Mouse (Mus musculus) bone marrow macrophage, adult 2 months (primary cell): ENCODE results near the gene Fbxw2. TPM values are rescaled to one million over a fixed set of nuclear protein-coding genes. Genes with fewer than 3 reads are reported as not detected.
A peak's percentile ranks its signal among the peaks of the same experiment; 100 is the strongest.

ENCODE experiments used
- H3K27ac ChIP-seq: 2 replicates; pipeline ENCODE4 v1.5.1; 2012; ENCODE audit warnings: low read depth, low read length; ENCODE audit not compliant: insufficient read depth
- H3K4me1 ChIP-seq: 2 replicates; pipeline ENCODE4 v1.6.1; 2012; ENCODE audit warnings: low read length; ENCODE audit not compliant: control insufficient read depth, insufficient read depth
- H3K4me3 ChIP-seq: 2 replicates; pipeline ENCODE4 v1.5.1; 2012; ENCODE audit warnings: mild to moderate bottlenecking, low read length, moderate library complexity; ENCODE audit not compliant: insufficient read depth
- CTCF ChIP-seq: IDR thresholded peaks from 2 replicates; pipeline ENCODE4 v1.5.1; 2012; ENCODE audit warnings: low read depth, mild to moderate bottlenecking, low read length, moderate library complexity
- POLR2A ChIP-seq: IDR thresholded peaks from 2 replicates; pipeline ENCODE4 v1.6.1; 2012; ENCODE audit warnings: mild to moderate bottlenecking, low read depth, low read length, borderline replicate concordance
- polyA plus RNA-seq: library from polyadenylated mRNA; stranded (reverse); fragments of >200 nt; gene quantifications from 2 replicates; pipeline ENCODE4 v1.2.4, GENCODE M21; 2012; ENCODE audit not compliant: missing spikeins, insufficient read depth, insufficient read length

The Fbxw2 gene
- polyA plus RNA-seq, 1 experiment = 56.3 TPM

DNA sequence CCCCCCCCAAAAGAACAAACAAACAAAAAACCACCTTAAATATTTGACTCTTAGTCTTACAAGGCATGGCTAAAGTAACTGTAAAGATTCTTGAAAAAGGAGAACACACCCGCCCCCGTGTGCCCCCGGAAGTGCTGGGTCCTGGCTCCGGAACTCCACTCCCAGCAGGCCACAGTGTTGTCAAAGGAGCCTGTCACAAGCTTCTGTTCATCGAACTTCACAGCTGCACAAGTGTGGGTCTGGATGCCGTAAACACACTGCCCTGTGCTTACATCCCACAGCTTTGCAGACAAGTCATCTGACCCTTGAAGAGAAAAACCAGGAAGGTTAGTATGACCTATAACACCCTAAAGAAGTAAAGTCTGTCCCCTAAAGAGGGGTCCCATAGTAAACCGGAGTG is 13.4 kb downstream of the Fbxw2 start:
- Histone ChIP-seq H3K27ac (no peak overlapping the region), H3K4me3 (no peak overlapping the region), H3K4me1 (peaks cover 7% of the 10 kb centered on the region)
- TF ChIP-seq POLR2A = no peak
- TF ChIP-seq CTCF = no peak

DNA sequence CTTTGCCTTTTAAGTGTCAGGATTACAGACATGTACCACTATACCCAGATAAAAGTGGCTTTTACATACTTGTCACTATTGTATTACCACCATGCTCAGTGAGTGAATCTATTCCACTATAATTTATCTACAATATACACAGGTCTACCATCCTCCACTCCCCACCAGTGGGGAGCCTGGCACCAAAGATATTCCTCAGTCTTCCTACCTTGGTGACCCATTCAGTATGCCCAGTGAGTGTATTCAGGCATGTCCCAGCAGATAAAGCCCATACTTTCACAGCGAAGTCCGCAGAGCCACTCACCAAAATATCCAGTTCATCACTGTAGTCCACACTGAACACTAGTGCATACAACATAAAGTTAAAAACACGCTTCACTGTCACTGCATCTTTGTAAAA is 15.3 kb downstream of the Fbxw2 start:
- Histone ChIP-seq H3K4me1 (peaks cover 16% of the 10 kb centered on the region), H3K27ac (no peak overlapping the region)
- TF ChIP-seq CTCF (no peak), POLR2A (no peak)

DNA sequence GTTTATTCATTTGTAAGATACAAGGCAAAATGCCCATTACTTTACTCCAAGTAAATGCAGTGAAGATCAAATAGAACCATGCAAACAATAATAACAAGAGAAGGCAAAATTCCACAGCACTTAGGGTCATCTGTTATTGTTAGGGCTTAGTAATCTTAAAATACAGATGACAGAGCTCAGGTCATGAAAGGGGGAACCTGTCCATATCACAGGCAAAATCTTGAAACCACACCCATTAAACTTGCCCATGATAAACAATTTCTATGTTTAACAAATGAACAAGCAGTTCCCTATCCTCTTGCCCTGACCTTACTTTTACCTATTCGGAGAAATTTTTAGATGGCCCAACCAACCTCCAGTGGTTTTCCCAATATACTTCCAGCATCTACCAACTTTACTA is 16.5 kb downstream of the Fbxw2 start:
- no peak overlapping the region for H3K4me3 ChIP-seq
- no peak for TF ChIP-seq CTCF
- TF ChIP-seq POLR2A = no peak
- peaks cover 22% of the 10 kb centered on the region for H3K4me1 ChIP-seq
- no peak overlapping the region for H3K27ac ChIP-seq

More for the DNA sequence above, 15.3 kb downstream of the Fbxw2 start:
- no peak overlapping the region for H3K4me3 ChIP-seq

DNA sequence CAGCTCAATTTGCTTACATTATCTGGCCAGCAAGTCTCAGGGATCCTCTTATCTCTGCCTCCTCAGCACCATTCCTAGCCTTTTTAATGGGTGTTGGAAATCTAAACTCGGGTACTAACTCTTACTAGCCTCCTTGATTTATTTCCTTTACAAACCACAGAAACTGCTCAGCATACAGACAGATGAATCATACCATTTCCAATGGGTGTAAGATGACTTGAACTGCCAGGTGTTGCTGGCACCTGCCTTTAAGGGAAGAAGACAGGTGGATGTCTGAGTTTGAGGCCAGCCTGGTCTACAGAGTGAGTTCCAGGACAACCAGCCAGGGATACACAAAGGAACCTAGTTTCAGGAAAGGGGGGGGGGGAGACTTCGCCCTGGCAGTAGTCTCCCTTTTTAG is 18.1 kb downstream of the Fbxw2 start:
- no peak overlapping the region for H3K4me3 ChIP-seq
- H3K27ac ChIP-seq = no peak overlapping the region
- TF ChIP-seq POLR2A = no peak
- no peak for TF ChIP-seq CTCF
- H3K4me1 ChIP-seq = peaks cover 31% of the 10 kb centered on the region

DNA sequence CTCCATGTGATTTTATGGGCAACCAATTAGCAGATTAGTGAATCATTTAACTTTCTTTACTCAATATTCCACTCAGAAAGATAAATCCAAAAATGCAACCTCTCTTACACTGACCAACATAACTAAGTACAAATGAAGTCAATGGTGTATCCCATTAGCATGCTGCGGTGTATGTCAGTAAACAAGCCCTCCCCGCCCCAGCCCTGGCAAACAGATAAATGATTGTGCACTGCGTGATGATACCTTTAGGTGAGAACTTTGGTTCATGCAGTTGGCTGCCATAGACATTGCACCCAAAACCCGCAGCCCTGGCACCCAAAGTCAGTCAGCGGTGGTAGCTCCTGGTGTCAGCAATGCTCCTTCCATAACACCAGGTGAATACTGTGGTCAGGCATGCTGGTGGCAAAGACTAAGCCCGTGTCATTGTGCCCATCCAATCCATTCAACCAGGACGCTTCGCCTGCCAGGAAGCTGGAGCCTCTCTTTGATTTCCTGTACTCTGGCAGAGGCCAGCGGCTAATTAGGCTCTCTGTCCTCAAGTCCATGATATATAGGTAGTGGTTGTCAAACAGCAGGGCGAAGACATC is 20.7 kb downstream of the Fbxw2 start:
- TF ChIP-seq CTCF = no peak
- TF ChIP-seq POLR2A = no peak
- no peak overlapping the region for H3K4me3 ChIP-seq
- H3K27ac ChIP-seq = no peak overlapping the region
- H3K4me1 ChIP-seq = peaks cover 34% of the 10 kb centered on the region

DNA sequence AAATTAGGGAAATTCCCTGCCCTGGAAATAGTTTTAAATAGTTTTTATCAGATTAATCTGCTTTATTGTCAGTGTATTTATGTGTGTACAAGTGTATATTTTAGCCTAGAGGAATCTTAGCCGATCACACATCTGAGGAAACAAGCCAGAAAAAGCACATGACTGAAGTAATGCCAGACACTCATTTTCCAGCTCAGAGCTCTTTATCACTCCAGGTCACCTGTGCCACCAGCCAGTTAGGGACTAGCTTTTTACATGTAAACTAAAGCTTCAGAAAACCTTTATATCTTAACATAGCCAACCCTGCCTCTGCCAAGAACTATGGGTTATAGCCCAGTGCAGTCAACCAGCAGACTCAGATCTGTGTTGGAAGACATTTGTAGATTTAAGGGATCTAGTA is 21.3 kb downstream of the Fbxw2 start:
- Histone ChIP-seq H3K4me1 (peaks cover 37% of the 10 kb centered on the region), H3K4me3 (no peak overlapping the region), H3K27ac (no peak overlapping the region)
- TF ChIP-seq CTCF = no peak
- TF ChIP-seq POLR2A = no peak

DNA sequence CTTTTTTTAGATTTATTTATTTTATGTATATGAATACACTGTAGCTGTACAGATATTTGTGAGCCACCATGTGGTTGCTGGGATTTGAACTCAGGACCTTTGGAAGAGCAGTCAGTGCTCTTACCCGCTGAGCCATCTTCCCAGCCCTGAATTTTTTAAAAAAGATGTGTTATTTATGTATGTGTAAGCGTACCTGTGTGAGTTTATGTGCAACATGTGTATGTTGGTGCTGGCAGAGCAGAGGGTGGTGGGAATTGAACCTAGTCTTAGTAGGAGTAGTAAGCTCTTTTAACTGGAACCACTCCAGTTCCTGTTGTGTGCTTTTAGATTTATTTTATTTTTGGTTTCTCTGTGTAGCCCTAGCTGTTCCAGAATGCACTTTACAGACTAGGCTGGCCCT is 21.9 kb downstream of the Fbxw2 start:
- no peak overlapping the region for H3K4me3 ChIP-seq
- peaks cover 37% of the 10 kb centered on the region for H3K4me1 ChIP-seq
- TF ChIP-seq POLR2A (no peak), CTCF (no peak)
- H3K27ac ChIP-seq = no peak overlapping the region

DNA sequence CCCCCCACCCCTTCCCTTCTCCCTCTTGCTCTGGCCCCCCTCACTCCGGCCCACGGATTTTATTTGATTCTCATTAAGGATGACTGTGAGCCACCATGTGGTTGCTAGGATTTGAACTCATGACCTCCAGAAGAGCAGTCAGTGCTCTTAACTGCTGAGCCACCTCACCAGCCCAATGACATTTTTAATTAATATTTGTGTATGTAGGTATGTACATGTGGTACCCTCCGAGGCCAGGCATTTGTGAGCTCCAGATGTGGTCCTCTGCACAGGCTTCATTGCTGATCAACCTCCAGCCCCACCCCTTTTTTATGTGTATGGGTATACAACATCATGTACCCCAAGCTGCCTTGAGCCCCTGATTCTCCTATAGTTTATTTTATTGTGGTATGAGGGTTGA is 22.4 kb downstream of the Fbxw2 start:
- TF ChIP-seq POLR2A (no peak), CTCF (no peak)
- Histone ChIP-seq H3K4me1 (peaks cover 40% of the 10 kb centered on the region), H3K27ac (no peak overlapping the region), H3K4me3 (peak overlapping the region; percentile 30)

DNA sequence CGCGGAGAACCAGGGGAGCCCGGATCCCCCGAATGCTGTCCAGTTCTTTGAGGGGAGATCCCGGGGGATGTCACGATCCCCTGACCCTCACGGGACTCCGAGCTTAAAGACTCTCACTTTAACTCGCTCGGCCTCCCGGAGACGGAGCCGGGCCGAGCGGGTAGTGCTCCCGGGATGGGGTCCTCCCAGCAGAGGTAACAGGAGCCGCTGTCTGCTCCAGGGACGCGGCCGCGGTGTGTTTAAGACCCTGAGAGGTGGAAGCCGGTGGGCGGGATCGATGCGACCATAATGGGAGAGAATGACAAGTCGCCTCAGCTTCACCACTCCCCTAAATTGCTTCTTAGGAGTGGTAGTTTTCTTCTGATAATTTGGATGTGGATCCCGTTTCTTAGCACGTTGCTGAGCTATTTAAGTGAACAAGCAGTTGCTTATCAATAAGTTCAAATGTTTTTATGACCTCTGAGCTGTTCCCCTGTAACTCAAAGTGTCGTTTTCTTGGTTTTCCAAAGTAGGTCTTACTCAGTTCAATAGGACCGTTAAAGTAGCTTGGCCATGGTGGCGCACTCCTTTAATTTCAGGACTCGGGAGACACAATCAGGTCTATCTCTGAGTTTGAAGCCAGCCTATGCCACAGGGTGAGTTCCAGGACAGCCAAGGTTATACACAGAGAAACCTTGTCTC is 23.4 kb downstream of the Fbxw2 start:
- H3K4me1 ChIP-seq = peaks cover 35% of the 10 kb centered on the region

DNA sequence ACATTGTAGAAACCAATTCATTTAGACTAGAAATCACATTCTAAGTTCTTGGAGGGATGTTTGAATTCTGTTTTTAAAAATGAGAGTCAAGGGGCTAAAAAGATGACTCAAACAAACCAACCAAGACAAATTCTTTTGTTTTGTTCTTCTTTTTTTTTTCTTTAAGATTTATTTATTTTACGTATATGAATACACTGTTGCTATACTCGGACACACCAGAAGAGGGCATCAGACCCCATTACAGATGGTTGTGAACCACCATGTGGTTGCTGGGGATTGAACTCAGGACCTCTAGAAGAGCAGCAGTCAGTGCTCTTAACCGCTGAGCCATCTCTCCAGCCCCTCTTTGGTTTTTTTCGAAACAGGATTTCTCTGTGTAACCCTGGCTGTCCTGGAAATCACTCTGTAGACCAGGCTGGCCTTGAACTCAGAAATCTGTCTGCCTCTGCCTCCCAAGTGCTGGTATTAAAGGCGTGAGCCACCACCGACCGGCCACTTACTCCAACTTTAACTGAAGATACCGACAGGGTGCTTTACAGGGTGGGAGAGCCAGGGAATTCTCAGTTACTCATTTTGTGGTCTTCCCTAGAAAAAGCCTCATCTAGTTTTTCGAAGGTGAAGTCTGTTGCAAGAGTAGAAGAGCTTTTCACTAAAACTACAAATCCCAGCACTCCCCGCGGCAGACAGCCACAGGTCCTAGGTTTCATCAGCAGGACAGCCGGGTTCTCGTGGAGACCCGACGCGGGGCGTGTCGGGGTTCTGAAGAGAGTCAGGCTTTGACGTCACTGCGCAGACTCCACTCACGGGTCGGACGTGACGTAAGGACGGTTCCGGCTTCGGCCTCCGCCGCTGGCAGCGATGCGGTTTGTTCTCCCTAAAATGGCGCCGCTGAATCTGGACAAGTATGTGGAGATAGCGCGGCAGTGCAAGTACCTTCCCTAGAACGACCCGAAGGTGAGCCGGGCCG is 24.3 kb downstream of the Fbxw2 start:
- Histone ChIP-seq H3K4me3 (peak overlapping the region; percentile 94), H3K27ac (peak overlapping the region; percentile 79), H3K4me1 (peaks cover 29% of the 10 kb centered on the region)
- no peak for TF ChIP-seq POLR2A
- TF ChIP-seq CTCF = no peak

More for the DNA sequence above, 23.4 kb downstream of the Fbxw2 start:
- peak overlapping the region; percentile 79 for H3K27ac ChIP-seq
- H3K4me3 ChIP-seq = peak overlapping the region; percentile 94
